ENCODE assay signal across 8 mouse cellular contexts in the genomic region with DNA sequence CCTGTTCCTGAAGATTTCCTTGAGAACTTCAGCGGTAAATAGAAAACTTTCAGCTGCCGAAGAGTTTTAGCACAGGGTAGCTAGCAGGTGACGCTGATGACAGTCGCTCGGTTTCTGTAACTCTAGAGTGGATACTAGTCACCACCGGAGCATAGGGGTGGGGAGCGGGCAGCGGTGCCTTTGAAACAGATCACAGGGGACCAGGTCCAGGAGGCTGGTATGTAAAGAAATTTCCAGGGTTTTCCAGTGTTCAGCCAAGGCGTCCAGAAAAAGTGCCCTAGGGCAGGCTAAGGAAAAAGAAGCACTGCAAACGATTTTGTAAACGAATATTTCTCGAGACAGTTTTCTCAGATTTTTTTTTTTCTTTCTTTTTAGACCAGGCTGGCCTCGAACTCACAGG. TPM values are rescaled to one million over a fixed set of nuclear protein-coding genes. Genes with fewer than 3 reads are reported as not detected.
DNase-seq lines count a peak whose midpoint lies in the region; ATAC-seq and TF ChIP-seq lines count a peak whose summit lies in the region.

A gene (plus strand): TSS at position 162 of the 400 bp plus-strand sequence.

- H3K27me3 ChIP-seq in limb, embryonic 10.5 days (ENCODE audit: low read depth, poor library complexity, severe bottlenecking), result no peaks in the 10 kb centered on the region
- H3K27me3 ChIP-seq in neural tube, embryonic 14.5 days (ENCODE audit: control insufficient read depth, insufficient read depth, low read length), result no peaks in the 10 kb centered on the region

- H3K9me3 ChIP-seq in limb, embryonic 10.5 days (replicated peaks), result no peaks in the 10 kb centered on the region
- no peaks in the 10 kb centered on the region for H3K9me3 ChIP-seq in neural tube, embryonic 14.5 days (ENCODE audit: control insufficient read depth, low read length)

- peak within 1 kb of the TSS; percentile 80 for H3K4me3 ChIP-seq in embryonic fibroblast, embryonic 13.5 days (ENCODE audit: insufficient read depth, low read length)
- H3K4me3 ChIP-seq in limb, embryonic 10.5 days, result peak within 1 kb of the TSS; percentile 98
- peak within 1 kb of the TSS; percentile 96 for H3K4me3 ChIP-seq in neural tube, embryonic 14.5 days (ENCODE audit: low read depth, low read length)

- DNase-seq in thymus, postnatal 0 days (ENCODE audit: low spot score), result no peak
- DNase-seq in thymus, adult 18-20 months, result no peak
- no peak for DNase-seq in heart, postnatal 10 days
- DNase-seq in limb, embryonic 10.5 days (ENCODE audit: low spot score), result no peak
- DNase-seq in MN1 (ENCODE audit: low spot score), result no peak
- DNase-seq in cerebellum, adult 9-10 months, result no peak

- 27% methylated on average over 13 of the region's 13 CpGs for WGBS in limb, embryonic 10.5 days
- 44% methylated on average over 13 of the region's 13 CpGs for WGBS in neural tube, embryonic 14.5 days

- intact Hi-C loops in heart, postnatal 10 days (cut with DNase I), result no loop called here

- no peak for TF ChIP-seq CTCF in embryonic fibroblast, embryonic 13.5 days (IDR thresholded peaks at IDR 0.05; ENCODE audit: borderline replicate concordance, insufficient read depth, low read length)

- peak within 1 kb of the TSS; percentile 93 for H3K9ac ChIP-seq in neural tube, embryonic 14.5 days (replicated peaks; ENCODE audit: low read depth, low read length)

- H3K36me3 ChIP-seq in limb, embryonic 10.5 days, result peaks cover 26% of the 10 kb centered on the region
- peaks cover 19% of the 10 kb centered on the region for H3K36me3 ChIP-seq in neural tube, embryonic 14.5 days (ENCODE audit: control insufficient read depth, insufficient read depth, low read length)

- peak within 1 kb of the TSS; percentile 63 for H3K4me2 ChIP-seq in neural tube, embryonic 14.5 days (ENCODE audit: low read depth, low read length)

- TF ChIP-seq POLR2A in embryonic fibroblast, embryonic 13.5 days (IDR thresholded peaks at IDR 0.05; ENCODE audit: low read depth, low read length), result no peak

- peak within 1 kb of the TSS; percentile 56 for H3K27ac ChIP-seq in embryonic fibroblast, embryonic 13.5 days (ENCODE audit: insufficient read depth, low read length)
- H3K27ac ChIP-seq in limb, embryonic 10.5 days, result peak within 1 kb of the TSS; percentile 95
- peak within 1 kb of the TSS; percentile 91 for H3K27ac ChIP-seq in neural tube, embryonic 14.5 days (ENCODE audit: low read depth, low read length)

- ATAC-seq in neural tube, embryonic 14.5 days (ENCODE audit: low read depth), result no peak

- 0 out of 2 replicates have a peak, but pooled peaks cover 2% of the 10 kb centered on the region for H3K4me1 ChIP-seq in embryonic fibroblast, embryonic 13.5 days (ENCODE audit: control insufficient read depth, insufficient read depth, low read length)
- peaks cover 19% of the 10 kb centered on the region for H3K4me1 ChIP-seq in limb, embryonic 10.5 days
- H3K4me1 ChIP-seq in neural tube, embryonic 14.5 days (ENCODE audit: control insufficient read depth, insufficient read depth, low read length), result peaks cover 14% of the 10 kb centered on the region

RNA-seq across cellular contexts. Expression of the gene that starts here (rescaled TPM):
- polyA plus RNA-seq in thymus, postnatal 0 days (2015; fragmentation: Nextera tagmentation; extraction: Ambion mirVana), result 24.3 and 24.6 TPM in 2 replicates
- 47.8 and 48.5 TPM in 2 replicates for polyA plus RNA-seq in embryonic fibroblast, embryonic 13.5 days (2011; ENCODE audit: insufficient read length, low read depth, missing spikeins)
- 10 to 100 TPM; 17.7 to 18.3 TPM for total RNA-seq in heart, postnatal 10 days (2021)
- 23.1 and 26.0 TPM in 2 replicates for polyA plus RNA-seq in limb, embryonic 10.5 days (2016; fragmentation: Nextera tagmentation; extraction: Ambion mirVana)
- polyA plus RNA-seq in neural tube, embryonic 14.5 days (2014; fragmentation: Nextera tagmentation; extraction: Ambion mirVana), result 17.1 and 19.9 TPM in 2 replicates
